Mouse (Mus musculus): Measurements from ENCODE around the gene Zfc3h1. TPM values are rescaled to one million over a fixed set of nuclear protein-coding genes. Genes with fewer than 3 reads are reported as not detected.

Gene Zfc3h1
- total RNA-seq (2022): 10 to 100 TPM; 11.2 to 14.3 (median 13.8) TPM

DNA sequence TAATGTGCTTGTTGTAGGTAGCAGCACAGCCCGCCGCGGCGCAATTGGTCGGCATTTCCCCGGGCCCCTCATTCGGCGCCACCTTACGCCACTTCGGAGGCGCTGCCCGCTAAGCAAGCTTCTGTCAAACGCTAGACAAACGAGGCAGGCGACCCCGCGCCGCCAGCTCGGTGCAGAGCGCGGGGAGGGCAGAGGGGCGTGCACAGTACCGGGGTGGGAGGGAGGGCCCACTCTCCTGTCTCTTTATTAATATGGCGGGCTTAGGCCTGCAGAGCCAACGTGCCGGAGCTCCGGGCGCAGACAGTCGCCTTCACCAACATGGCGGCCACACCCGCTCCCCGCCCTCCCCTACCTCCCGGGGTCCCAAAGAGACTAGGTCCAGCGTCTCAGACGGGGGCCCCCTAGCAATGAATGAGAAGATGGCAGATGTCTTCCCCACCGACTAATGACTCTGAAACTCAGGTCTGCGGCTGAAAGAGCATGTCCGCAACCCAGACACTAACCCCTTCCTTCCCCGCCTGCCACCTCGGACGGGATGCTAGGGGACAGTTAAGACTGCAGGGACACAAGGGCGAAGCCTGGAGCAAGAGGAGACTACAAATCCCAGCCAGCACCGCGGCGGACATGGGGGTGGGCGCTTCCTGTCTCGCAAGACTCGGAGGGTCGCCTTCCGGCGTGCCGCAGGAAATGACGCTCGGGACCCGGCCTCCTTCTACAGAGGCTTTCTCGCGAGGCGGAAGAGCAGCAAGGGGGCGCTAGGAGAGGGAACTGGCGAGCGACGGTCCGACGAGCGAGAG is at the start of gene Zfc3h1, which contains the start of gene Thap2:
Gene Zfc3h1 (plus strand): TSS at position 739 of the 797 bp plus-strand sequence.
Gene Thap2 (minus strand): TSS at position 223 of the 797 bp plus-strand sequence.
- DNase-seq (ENCODE audit: low spot score): peak; percentile 98

DNA sequence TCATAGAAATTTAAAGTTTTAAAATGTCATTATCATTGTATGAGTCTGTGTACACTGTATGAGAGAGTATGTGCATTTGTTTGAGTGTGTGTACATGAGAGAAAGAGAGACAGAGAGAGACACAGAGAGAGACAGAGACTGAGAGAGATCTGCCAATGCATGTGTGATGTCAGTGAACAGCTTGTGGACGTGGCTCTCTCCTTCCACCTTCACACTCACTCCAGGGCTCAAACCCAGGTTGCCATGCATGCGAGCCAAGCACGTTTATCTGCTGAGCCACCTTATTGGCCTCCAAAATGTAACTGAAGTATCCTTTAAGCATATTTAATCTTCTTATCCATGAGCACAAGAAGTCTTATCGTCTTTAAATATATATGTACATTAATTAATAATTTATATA is 47.9 kb upstream of the Zfc3h1 start:
- no peak for DNase-seq (ENCODE audit: low spot score)

DNA sequence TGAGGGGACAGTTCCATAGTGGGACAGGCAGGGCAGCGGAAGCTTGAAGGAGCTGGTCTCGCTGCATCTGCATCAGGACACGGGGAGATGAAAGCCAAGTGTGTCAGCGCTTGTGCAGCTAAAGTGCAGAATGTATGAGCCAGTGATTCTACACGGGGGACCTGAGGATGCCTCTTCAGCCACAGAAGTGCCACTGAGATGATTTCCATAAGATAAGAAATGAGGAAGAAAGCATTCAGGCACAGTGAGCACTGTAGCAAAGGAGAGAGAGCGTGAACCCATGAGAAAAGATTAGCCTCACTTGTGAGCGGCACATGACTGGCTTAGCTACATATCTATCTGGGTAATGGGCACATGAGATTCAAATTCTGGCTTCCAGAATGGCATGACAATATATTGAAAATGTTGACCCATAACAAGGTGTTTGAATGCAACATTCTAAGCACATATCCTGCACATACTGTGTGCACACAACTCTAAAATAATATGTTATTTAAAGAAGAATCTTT is 44.9 kb upstream of the Zfc3h1 start:
- no peak for DNase-seq (ENCODE audit: low spot score)

DNA sequence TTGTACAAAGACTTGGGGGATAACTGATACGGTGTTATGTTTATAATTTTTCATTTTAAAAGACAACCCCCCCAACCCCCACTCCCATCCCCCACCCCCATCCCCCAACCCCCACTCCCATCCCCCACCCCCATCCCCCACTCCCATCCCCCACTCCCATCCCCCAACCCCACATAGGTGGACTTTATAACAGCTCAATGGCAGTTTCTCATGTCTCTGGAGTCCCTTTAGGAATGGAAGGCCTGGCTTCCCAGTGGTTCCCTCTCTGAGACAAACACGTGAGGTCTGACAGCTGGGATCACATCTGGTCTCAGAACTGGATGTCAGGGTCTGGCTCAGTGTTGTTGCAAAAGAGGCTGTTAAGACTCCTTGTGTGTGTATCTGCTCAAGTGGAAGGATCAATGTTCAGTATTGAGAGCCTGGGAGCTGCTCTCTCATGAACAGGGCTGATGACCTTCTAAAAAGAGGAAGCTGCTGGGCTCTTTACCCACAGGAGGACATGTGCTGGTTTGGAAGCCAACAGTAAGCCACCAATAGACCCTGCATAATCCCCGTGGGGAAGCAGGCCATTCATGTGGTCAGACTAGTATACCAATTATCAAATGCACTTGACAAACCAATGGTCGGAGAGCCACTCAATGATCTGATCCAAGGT is 41.9 kb upstream of the Zfc3h1 start:
- DNase-seq (ENCODE audit: low spot score): no peak

DNA sequence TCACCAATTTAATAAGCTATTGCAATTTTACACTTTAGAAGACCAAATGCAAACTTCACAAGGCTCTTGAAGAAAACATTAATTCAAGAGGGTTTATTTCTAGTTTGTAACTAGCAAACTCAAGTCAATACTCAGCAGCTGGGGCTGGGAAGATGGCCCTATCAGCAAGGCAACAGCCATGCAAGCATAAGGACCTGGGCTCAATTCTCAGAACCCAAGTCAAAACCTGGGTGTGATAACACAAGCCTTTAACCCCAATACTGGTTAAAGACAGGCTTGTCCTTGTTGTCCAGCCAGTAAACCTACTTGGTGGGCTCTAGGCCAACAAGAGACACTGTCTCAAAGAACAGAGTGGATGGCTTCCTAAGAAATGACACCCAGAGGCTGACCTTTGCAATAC is 38.3 kb upstream of the Zfc3h1 start:
- DNase-seq (ENCODE audit: low spot score): no peak

DNA sequence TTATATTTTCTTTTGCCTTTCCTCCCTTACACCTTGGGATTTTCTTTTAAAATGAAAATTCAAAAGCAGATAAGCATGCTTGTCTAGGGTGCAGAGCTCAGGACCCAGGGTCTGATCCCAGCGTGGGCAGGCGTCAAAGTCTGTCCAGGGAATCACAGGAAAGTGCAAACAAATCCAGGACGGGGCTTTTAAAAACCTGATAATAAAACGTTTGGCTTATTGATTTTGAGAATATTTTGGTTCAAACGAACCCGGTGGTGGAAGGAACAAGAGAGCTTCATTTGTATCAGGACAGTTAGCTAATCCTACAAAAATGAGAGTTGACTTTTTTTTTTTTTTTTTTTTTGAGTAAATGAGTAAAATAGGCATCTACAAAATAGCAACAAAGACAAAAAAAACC is 36.6 kb upstream of the Zfc3h1 start:
- DNase-seq (ENCODE audit: low spot score): no peak

DNA sequence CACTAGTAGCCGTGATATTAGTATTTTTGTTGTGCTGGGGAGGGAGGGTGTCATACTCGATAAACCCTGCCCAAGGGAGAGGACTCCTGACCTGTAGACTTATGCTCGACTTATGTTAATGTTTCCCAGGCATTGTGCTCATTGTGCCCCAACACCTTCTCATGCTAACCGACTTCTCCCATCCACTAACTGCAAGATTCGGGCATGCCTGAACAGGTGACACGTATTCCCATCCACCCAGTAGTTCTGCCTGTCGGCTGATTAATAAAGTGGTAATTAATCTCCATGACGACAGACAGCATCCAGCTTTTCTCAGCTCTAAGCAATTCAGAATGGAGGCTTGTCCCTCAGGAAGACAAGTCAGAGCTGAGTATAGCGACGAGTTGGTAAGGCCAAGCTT is 35.7 kb upstream of the Zfc3h1 start:
- DNase-seq (ENCODE audit: low spot score): no peak

DNA sequence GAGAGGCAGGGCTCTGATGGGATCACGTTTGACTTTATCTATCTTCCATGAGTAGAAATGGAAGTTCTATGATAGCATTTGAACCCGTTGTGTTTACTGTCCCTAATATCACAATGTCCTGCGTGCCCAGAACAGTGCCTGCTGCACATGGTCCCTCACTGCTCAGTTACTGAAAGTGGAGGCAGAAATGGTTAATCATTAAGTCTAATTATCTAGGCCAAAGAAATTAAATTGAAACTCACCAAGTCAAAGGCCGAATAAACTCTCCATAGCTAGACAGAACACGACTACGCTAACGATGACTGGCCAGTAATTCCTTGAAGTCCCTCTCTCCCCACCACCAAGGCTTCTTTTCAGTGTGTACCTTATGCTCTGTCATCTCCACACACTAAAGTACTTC is 35.2 kb upstream of the Zfc3h1 start:
- DNase-seq (ENCODE audit: low spot score): no peak

DNA sequence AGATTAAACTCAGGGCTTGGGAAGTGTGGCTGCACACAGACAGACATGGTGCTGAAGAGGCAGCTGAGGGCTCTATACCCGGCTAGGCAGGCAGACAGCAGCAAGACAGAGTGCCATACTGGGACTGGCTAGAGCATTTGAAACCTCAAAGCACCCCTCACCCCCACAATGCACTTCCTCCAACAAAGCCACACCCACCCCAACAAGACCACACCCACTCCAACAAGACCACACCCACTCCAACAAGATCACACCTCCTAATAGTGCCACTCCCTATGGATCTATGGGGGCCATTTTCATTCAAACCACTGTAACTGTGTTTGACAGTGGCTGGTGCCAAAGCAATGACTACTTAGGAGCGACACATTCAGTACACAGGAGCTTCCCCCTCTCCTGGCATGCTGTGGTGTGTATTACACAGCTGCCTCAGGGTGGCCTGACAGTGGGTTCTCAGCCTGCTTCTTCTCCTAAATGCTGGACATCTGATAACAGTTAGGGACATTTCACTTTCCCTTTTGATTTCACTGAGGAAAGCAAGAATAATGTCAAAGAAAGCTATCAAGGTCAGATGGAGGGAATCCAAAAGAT is 33.9 kb upstream of the Zfc3h1 start:
- DNase-seq (ENCODE audit: low spot score): no peak

DNA sequence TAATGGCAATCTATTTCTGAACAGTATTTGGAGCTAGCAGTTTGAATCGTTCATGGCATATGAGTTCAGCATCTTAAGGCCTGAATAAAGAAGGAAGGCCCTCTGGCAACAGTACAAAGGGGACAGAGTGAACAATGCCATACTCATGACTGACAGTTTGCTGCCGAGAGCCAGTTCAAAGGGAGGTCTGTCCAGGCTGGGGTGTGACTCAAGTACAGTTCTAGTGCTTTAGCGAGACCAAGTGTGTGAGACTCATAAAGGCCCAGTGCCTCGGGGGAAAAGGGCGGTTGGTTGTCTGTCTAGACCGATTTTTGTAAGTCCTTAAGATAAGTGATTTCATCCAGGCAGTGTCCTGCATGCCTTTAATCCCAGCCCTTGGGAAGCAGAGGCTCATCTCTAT is 30.2 kb upstream of the Zfc3h1 start:
- no peak for DNase-seq (ENCODE audit: low spot score)

DNA sequence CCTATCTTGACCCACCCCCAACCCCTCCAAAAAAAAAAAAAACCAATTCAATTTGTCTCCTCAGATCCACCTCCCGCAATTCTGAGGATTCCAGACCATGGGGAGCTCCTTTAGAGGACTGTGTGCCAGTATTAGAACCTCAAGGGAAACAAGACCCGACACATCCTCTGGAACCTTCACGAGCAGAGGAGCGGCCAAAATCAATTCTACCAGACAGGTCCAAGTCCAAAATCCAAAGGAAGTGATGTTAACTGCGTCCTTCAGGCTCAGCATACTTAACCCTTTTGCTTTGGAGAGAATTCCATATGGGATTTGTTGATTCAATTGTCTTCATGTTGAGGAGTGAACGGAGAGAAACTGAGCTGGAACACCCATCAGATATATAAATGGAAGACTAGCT is 29.7 kb upstream of the Zfc3h1 start:
- no peak for DNase-seq (ENCODE audit: low spot score)

DNA sequence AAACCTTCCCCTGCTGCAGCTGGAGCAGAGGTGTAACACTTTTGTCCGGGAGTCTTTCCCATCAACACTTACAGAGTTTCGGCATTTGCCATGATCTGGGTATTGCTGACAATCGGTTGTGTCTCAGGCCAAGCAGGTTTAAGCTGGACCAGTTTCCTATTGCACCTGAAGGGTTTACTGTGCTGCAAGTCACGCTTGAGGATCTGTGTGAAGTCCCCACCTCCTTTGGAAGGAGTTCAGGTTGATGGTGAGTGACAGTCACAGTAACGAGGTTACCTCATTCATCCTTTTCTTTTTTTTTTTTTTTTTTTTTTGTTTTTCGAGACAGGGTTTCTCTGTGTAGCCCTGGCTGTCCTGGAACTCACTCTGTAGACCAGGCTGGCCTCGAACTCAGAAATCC is 28.7 kb upstream of the Zfc3h1 start:
- no peak for DNase-seq (ENCODE audit: low spot score)

DNA sequence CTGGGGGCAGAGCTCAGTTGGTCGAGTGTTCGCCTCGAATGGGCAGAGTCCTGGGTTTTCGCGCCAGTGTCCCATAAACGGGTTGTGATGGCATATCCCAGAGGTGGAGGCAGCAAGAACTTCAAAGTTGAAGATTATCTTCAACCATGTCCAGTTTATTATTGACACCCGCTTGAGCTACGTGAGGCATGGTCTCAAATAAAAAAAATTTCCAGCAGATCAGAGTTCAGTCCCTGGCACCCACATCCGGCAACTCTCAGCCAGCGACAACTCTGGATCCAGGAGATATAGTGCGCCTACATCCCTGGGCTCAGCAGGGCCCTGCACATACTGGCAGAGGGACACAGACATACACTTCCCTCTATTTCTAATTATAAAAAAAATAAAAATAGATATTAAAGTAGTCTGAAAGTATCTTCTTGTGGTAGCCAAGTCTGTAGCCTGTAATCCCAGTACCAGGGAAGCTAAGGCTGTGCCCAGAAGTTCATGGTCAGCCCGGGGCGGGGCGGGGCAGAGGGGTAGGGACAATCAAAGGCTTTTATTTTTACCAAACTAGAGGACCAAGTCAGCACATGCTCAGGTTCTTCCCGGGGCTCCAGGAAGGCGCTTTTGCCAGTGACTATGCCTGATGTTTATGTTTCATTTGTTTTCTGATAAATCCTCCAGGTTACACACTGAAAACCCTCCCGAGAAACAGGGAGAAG is 26.4 kb upstream of the Zfc3h1 start:
- no peak for DNase-seq (ENCODE audit: low spot score)

DNA sequence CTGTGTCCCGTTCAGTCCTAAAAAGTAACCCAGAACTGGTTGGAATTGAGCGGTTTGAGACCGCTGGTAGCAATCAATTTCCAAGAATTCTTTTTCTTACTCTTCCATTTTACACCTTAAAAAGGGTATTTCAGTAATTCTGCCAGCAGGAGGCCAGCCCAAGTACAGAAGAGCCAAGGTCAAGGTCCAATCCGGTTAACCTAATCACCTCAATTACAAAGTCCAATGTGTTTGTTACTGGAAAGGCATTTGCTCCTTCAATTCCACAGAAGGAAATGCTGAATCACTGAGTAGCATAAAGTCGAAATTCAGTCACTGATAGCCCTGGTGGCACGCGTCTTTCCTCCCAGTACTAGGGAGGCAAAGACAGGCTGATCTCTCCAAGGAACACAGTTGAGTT is 25.7 kb upstream of the Zfc3h1 start:
- DNase-seq (ENCODE audit: low spot score): no peak

DNA sequence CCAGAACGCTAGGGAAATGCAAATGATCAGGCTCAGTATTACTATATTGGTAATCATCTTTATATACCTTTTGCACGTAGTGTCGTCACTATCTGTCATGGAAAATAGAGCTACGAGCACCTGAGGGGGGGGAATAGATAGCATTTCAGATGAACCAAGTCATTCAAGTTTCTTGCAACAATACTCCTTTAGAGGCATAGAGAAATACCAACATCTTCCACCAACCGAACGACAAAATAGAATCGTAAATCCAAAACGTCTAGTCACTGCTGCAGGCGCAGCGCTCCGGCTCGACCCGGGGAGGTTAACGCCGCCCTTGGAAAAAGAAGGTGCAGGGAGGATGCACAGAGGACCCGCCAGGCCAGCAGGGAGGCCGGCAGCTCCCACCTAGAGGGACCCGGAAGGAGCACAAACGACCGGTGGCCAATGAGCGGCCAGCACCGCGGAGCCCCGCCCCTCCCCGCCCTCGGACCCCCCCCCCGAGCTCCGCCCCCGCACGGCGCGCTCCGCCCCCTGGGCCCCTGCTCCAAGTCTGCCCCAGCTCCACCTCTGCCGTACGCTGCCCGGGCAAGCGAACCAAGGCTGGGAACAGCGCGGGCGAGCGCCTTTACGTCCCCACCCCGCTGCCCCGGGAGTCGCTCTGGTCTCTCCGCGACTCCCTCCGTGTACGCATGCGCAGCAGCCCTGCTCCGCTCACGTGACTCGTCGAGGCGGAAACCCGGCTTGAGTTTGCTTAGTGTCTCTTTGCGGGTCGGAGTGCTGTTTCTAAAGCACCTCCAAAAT is 22.7 kb upstream of the Zfc3h1 start, which contains the start of gene Tmem19:
Gene Tmem19 (minus strand): TSS at position 662 of the 783 bp plus-strand sequence.
- peak; percentile 94 for DNase-seq (ENCODE audit: low spot score)

DNA sequence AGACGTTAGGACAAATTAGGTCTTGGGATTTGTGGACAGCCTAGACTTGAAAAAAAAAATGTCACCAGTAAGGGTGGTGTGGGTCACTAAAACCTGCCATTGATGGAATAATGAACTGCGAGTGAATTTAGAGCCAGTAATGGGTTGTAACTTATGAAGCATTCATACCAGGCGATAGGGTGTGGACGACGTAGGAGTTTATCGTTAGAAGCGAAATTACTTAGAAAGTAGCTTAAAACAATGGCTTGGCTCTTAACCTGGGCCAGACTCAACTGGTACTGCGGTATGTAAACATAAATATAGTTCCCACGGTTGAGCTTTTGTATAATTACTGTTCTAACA is 22.2 kb upstream of the Zfc3h1 start:
- DNase-seq (ENCODE audit: low spot score): no peak

DNA sequence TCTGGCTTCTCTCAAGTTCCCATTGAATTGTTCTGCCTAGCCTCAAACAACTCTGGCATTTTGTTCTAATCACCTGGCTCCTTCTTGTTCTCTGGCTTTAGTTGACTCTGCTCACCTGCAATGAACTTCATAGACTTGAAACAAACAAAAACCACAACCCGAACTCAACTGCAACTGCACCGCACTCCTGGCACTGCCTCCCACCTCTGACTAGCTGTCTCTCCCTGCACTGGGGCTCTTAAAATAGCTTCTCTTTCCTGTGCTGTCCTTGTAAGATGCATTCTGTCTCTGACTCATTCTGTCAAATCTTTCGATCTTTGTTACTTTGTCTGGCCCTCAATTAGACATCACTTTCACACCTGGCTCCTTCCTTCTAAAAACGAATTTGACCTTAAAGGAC is 21.6 kb upstream of the Zfc3h1 start:
- DNase-seq (ENCODE audit: low spot score): no peak

DNA sequence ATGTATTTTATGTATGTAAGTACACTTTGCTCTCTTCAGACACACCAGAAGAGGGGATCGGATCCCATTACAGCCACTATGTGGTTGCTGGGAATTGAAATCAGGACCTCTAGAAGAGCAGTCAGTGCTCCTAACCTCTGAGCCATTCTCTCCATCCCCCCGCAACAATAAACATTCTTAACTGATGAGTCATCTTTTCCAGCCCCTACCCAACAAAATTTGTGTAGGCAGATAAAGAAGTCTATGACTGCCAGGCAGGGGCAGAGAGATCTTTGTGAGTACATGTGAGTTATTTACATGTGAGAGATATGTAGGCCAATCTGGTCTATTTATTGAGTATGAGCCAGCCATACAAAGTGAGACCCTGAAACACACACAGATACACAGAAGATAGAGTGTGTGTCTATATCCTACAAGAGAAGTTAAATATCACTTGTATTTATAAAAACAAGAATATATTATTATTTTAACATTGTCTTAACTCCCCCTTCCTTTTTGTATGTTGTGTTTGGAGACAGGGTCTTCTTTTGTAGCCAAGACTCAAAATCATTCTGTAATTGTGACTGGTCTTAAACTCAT is 3.2 kb upstream of the Zfc3h1 start:
- DNase-seq (ENCODE audit: low spot score): no peak

DNA sequence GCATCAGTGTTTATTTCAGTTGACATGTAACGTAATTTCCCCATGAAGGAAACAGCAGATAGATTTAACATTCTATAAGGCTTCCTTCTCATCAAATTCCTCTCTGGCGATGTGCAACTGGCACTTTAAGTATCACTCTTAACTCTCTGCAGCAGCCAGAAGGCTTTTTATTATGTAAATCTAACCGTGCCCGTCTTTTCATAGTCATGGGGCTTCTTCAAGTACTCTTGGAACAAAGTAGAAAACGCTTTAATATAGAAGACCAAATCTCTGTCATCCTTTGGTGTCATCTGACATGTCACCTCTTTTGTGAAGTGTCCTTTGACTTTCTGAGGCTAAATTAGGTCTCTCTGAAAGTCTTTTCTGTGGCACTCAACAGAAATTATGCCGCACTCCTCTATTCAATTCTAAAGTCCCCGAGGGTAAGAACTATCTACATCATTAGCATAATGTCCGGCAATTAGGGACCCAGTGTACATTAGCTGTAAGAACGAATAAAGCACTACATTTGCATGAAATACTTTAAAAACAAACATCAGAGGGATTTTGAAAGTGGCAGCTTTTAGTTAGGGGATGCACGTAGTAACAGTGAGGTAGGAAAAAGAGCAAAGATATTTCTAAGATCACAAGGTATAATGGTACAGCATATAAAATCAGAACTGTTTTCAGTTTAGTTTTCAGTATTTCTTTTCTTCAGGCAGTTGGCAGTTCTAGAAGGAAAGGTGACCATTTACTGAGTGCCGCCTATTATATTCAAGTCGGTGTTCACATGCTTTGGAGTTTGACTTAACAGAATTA is 1.7 kb upstream of the Zfc3h1 start:
- no peak for DNase-seq (ENCODE audit: low spot score)

DNA sequence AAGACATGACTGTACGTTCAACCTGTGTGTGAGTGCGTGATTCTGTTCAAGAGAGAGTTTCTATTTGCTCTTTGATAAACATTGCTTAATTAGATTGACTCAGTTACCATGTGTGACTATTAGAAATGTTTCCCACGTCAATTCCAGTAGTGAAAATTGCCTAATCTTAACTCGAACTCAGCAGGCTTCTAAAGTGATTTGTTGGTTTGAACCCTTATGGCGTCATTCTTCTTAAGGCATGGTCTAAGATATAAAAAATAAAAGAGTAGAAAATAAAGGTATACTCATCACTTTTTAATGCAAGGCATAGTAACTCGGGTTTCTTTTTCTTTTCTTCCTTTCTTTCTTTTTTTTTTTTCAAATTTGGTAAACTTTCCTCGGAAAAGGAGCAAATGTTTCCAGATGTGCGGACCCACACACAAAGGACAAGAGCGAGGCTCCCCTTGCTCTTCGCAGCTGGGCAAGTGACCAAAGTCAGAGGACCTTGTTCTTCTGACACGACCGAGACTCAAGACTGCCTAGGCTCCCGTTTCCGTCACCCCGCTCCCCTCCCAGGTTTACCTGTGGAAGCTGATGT is 1.0 kb upstream of the Zfc3h1 start:
- peak; percentile 45 for DNase-seq (ENCODE audit: low spot score)

Data from heart, adult 8-10 months (tissue).